Mouse (Mus musculus) cortical plate, adult 2 months (tissue): ENCODE results near the gene Apeh.

Experiments
- CTCF ChIP-seq: fragments of 200-500 bp; IDR thresholded peaks from 2 replicates; pipeline ENCODE4 v1.5.1; 2011; ENCODE audit warnings: mild to moderate bottlenecking, control low read depth, low read length; ENCODE audit not compliant: insufficient read depth; ENCODE audit errors: extremely low read depth
- POLR2A ChIP-seq: fragments of 200-500 bp; IDR thresholded peaks from 2 replicates; pipeline ENCODE4 v1.6.1; 2011; ENCODE audit warnings: mild to moderate bottlenecking, low read length, control low read depth; ENCODE audit not compliant: insufficient read depth; ENCODE audit errors: extremely low read depth

GRCm38 (mm10) chr9:108065491-108066011, 28.9 kb downstream of the Apeh start:
- TF ChIP-seq POLR2A (no peak), CTCF (peak; percentile 69)
